Mouse (Mus musculus): ENCODE measurements at regions not wholly inside any gene's neighbourhood (a gene's known extent, or its start where the extent isn't known, plus 50 kb on each side); places are given as distances from the start of the nearest gene placed in this dataset.

GRCm38 (mm10) chr3:6676382-6676781, 56.1 kb upstream of the 1700008P02Rik start:
- WGBS: 85% methylated on average over 4 of the region's 4 CpGs
- Histone ChIP-seq H3K9me3 (ENCODE audit: low read length) (no peaks in the 10 kb centered on the region), H3K27ac (ENCODE audit: low read depth, low read length) (no peak overlapping the region), H3K9ac (no peak overlapping the region), H3K4me1 (ENCODE audit: insufficient read depth) (no peaks in the 10 kb centered on the region), H3K27me3 (ENCODE audit: insufficient read depth, low read length) (no peaks in the 10 kb centered on the region), H3K4me3 (ENCODE audit: low read depth, low read length) (no peak overlapping the region), H3K4me2 (ENCODE audit: low read depth) (no peak overlapping the region), H3K36me3 (ENCODE audit: insufficient read depth) (no peaks in the 10 kb centered on the region)
- no peak for TF ChIP-seq CTCF (IDR thresholded peaks at IDR 0.05; ENCODE audit: low read depth)
- ATAC-seq: no peak
- no peak for DNase-seq

- 48% methylated on average over 3 of the region's 3 CpGs for WGBS
- DNase-seq: peak; percentile 39
These were observed 55.1 kb upstream of the 1700008P02Rik start for GRCm38 (mm10) chr3:6675354-6675753.

More at GRCm38 (mm10) chr3:6675354-6675753, 55.1 kb upstream of the 1700008P02Rik start:
- TF ChIP-seq CTCF (IDR thresholded peaks at IDR 0.05; ENCODE audit: low read depth): peak; percentile 62
- H3K4me1 ChIP-seq (ENCODE audit: insufficient read depth): no peaks in the 10 kb centered on the region
- no peak overlapping the region for H3K9ac ChIP-seq
- H3K36me3 ChIP-seq (ENCODE audit: insufficient read depth): no peaks in the 10 kb centered on the region
- H3K4me2 ChIP-seq (ENCODE audit: low read depth): no peak overlapping the region
- H3K9me3 ChIP-seq (ENCODE audit: low read length): no peaks in the 10 kb centered on the region
- H3K4me3 ChIP-seq (ENCODE audit: low read depth, low read length): no peak overlapping the region
- no peak overlapping the region for H3K27ac ChIP-seq (ENCODE audit: low read depth, low read length)
- H3K27me3 ChIP-seq (ENCODE audit: insufficient read depth, low read length): no peaks in the 10 kb centered on the region
- ATAC-seq: peak; percentile 84
